Mouse (Mus musculus) CH12.LX (cell line): ENCODE measurements around the gene Clasp2. TPM values are rescaled to one million over a fixed set of nuclear protein-coding genes. Genes with fewer than 3 reads are reported as not detected.
"Not testable (repeated sequence)": the region's sequence is repeated elsewhere in the genome, so short reads cannot be mapped to it uniquely, and the experiment has no call there.

ENCODE experiments used
- DNase-seq: peaks from one replicate; pipeline ENCODE4 v3.0.0-alpha.2; 2013; ENCODE audit errors: extremely low read depth
- H3K27ac ChIP-seq: 2 replicates; pipeline ENCODE4 v1.5.1; 2012; ENCODE audit warnings: low read depth, mild to moderate bottlenecking, control low read depth, moderate library complexity; ENCODE audit not compliant: insufficient read depth
- H3K27me3 ChIP-seq: replicated peaks from 2 replicates; pipeline ENCODE3; 2012; ENCODE audit warnings: inconsistent platforms
- H3K36me3 ChIP-seq, 2 experiments: replicated peaks in 1 of 2; 2 replicates each; pipeline versions ENCODE3 to v1.6.1; 2012; ENCODE audit warnings: inconsistent platforms in 1 of 2, low read length in 1 of 2, mild to moderate bottlenecking in 1 of 2, mixed read lengths in 1 of 2, moderate library complexity in 1 of 2; ENCODE audit not compliant: control insufficient read depth in 1 of 2, insufficient read depth in 1 of 2
- H3K4me1 ChIP-seq, 2 experiments: 2 replicates each; pipeline ENCODE4 v1.6.1; 2012; ENCODE audit warnings: inconsistent platforms in 1 of 2, moderate library complexity in 1 of 2; ENCODE audit not compliant: insufficient read depth in 2 of 2, control insufficient read depth in 1 of 2
- H3K4me2 ChIP-seq: 2 replicates; pipeline ENCODE4 v1.6.1; 2012; ENCODE audit warnings: low read depth, mild to moderate bottlenecking, control low read depth; ENCODE audit not compliant: poor library complexity, insufficient read depth, severe bottlenecking
- H3K4me3 ChIP-seq, 3 experiments: fragments of 150-350 bp in 1 of 3; sonication (generic) in 1 of 3; replicated peaks in 1 of 3; 2 replicates each; pipeline versions ENCODE3 to v1.5.1; 2011 to 2012; ENCODE audit warnings: low read depth in 2 of 3, low read length in 2 of 3, mild to moderate bottlenecking in 2 of 3, moderate library complexity in 2 of 3, control low read depth in 1 of 3, improper control_type of control experiment in 1 of 3, inconsistent platforms in 1 of 3, mixed read lengths in 1 of 3; ENCODE audit not compliant: poor library complexity in 1 of 3
- H3K79me2 ChIP-seq: replicated peaks from 2 replicates; pipeline ENCODE4 v1.6.1; 2012; ENCODE audit warnings: mild to moderate bottlenecking, moderate library complexity; ENCODE audit not compliant: control insufficient read depth, poor library complexity, insufficient read depth, severe bottlenecking; ENCODE audit errors: extremely low read depth
- H3K9ac ChIP-seq: 2 replicates; pipeline ENCODE4 v1.6.1; 2012; ENCODE audit warnings: low read depth, mild to moderate bottlenecking, control low read depth, moderate library complexity; ENCODE audit not compliant: insufficient read depth
- H3K9me3 ChIP-seq: replicated peaks from 2 replicates; pipeline ENCODE3; 2012; ENCODE audit warnings: low read length, inconsistent platforms, mixed read lengths
- CHD1 ChIP-seq: IDR thresholded peaks from 2 replicates; pipeline ENCODE4 v1.6.1; 2012; ENCODE audit warnings: low read depth, low read length, improper control_type of control experiment, inconsistent platforms
- CHD2 ChIP-seq: IDR thresholded peaks from 2 replicates; pipeline ENCODE4 v1.6.1; 2011; ENCODE audit warnings: low read length, improper control_type of control experiment
- CTCF ChIP-seq, 2 experiments: IDR thresholded peaks in 1 of 2; conservative IDR thresholded peaks in 1 of 2; 2 replicates each; pipeline ENCODE4 v1.5.1; 2011 to 2012; ENCODE audit warnings: low read depth in 2 of 2, low read length in 2 of 2, improper control_type of control experiment in 1 of 2, inconsistent platforms in 1 of 2, mild to moderate bottlenecking in 1 of 2, moderate library complexity in 1 of 2
- ELF1 ChIP-seq: IDR thresholded peaks from 2 replicates; pipeline ENCODE4 v1.6.1; 2014; ENCODE audit warnings: low read depth, mild to moderate bottlenecking, inconsistent platforms, low read length, improper control_type of control experiment
- EP300 ChIP-seq: IDR thresholded peaks from 2 replicates; pipeline ENCODE4 v1.6.1; 2011; ENCODE audit warnings: low read length, improper control_type of control experiment
- ETS1 ChIP-seq: conservative IDR thresholded peaks from 2 replicates; pipeline ENCODE4 v1.6.1; 2012; ENCODE audit warnings: low read depth, mild to moderate bottlenecking, inconsistent platforms, low read length, improper control_type of control experiment, moderate library complexity
- HCFC1 ChIP-seq: IDR thresholded peaks from 2 replicates; pipeline ENCODE4 v1.6.1; 2012; ENCODE audit warnings: low read depth, mild to moderate bottlenecking, inconsistent platforms, low read length, improper control_type of control experiment
- JUND ChIP-seq: conservative IDR thresholded peaks from 2 replicates; pipeline ENCODE4 v1.6.1; 2011; ENCODE audit warnings: low read depth, low read length, improper control_type of control experiment
- MAFK ChIP-seq: IDR thresholded peaks from 2 replicates; pipeline ENCODE4 v1.6.1; 2011; ENCODE audit warnings: low read length, improper control_type of control experiment; ENCODE audit not compliant: insufficient replicate concordance
- NELFE ChIP-seq: IDR thresholded peaks from 2 replicates; pipeline ENCODE4 v1.6.1; 2011; ENCODE audit warnings: low read depth, low read length, improper control_type of control experiment
- SIN3A ChIP-seq: IDR thresholded peaks from 2 replicates; pipeline ENCODE4 v1.6.1; 2012; ENCODE audit warnings: low read length, improper control_type of control experiment, inconsistent platforms
- USF1 ChIP-seq: IDR thresholded peaks from 2 replicates; pipeline ENCODE4 v1.6.1; 2014; ENCODE audit warnings: low read depth, mild to moderate bottlenecking, inconsistent platforms, low read length, improper control_type of control experiment
- USF2 ChIP-seq: conservative IDR thresholded peaks from 2 replicates; pipeline ENCODE4 v1.6.1; 2011; ENCODE audit warnings: low read depth, low read length, improper control_type of control experiment
- ZMIZ1 ChIP-seq: IDR thresholded peaks from 2 replicates; pipeline ENCODE4 v1.6.1; 2012; ENCODE audit warnings: low read depth, mild to moderate bottlenecking, inconsistent platforms, low read length, improper control_type of control experiment
- dilution Hi-C: fragments of 300-500 bp; cut with MboI; formaldehyde crosslinking; loops from 2 replicates; pipeline ENCODE4 v1.14.3; 2020; ENCODE audit warnings: low sequenced_read_pairs; ENCODE audit not compliant: extremely low pct_unique_long_range_greater_than_20kb, extremely low pct_ligation_motif_present
- in situ Hi-C: fragments of 300-500 bp; cut with MboI; formaldehyde crosslinking; loops from 3 replicates; pipeline ENCODE4 v1.14.3; 2019; ENCODE audit warnings: low sequenced_read_pairs, low pct_ligation_motif_present, low pct_unique_long_range_greater_than_20kb, mixed read lengths
- polyA plus RNA-seq: library from polyadenylated mRNA; unstranded; fragments of >175 nt; gene quantifications from 2 replicates; pipeline ENCODE4 v1.2.1, GENCODE M21; 2012; ENCODE audit warnings: low read depth; ENCODE audit not compliant: insufficient read length
- total RNA-seq, 2 experiments: library from RNA; depleted of rRNA; stranded (reverse); fragments of 300-350 nt in 1 of 2; fragments of >200 nt in 1 of 2; gene quantifications; 2 replicates each; pipeline ENCODE4 v1.2.3; 2012 to 2014

Clasp2 gene
- total and polyA plus RNA-seq, 3 experiments, result 23.9 to 32.4 (median 27.0) TPM

- H3K4me1 ChIP-seq, H3K27ac ChIP-seq, DNase-seq, H3K4me3 ChIP-seq, H3K9me3 ChIP-seq, dilution Hi-C loops, H3K9ac ChIP-seq, H3K79me2 ChIP-seq, in situ Hi-C loops, H3K4me2 ChIP-seq, H3K27me3 ChIP-seq: not testable (repeated sequence)
- peak; percentile 97 for TF ChIP-seq MAFK
- H3K36me3 ChIP-seq, result peaks cover 4 to 33% of the 10 kb centered on the region in 2 experiments
These were observed 48.0 kb downstream of the Clasp2 start for GRCm38 (mm10) chr9:113789283-113789682.

GRCm38 (mm10) chr9:113792651-113793512, 51.6 kb downstream of the Clasp2 start:
- H3K4me3 ChIP-seq, result no peak overlapping the region
- in situ Hi-C loops, result no loop called here
- peaks cover 4 to 15% of the 10 kb centered on the region in 2 experiments; a peak in 3 of 4 replicates for H3K4me1 ChIP-seq
- no peak overlapping the region for H3K9ac ChIP-seq
- no peak overlapping the region for H3K4me2 ChIP-seq
- dilution Hi-C loops, result no loop called here
- peaks cover 0 to 13% of the 10 kb centered on the region in 2 experiments for H3K36me3 ChIP-seq
- H3K9me3 ChIP-seq, result no peaks in the 10 kb centered on the region
- no peak for TF ChIP-seq USF1
- no peak for TF ChIP-seq HCFC1
- TF ChIP-seq CHD1, result no peak
- TF ChIP-seq USF2, result no peak
- TF ChIP-seq EP300, result no peak
- no peak for TF ChIP-seq CHD2
- TF ChIP-seq SIN3A, result no peak
- TF ChIP-seq MAFK, result no peak
- TF ChIP-seq CTCF (conservative IDR thresholded peaks at IDR 0.05 in 1 of 2, IDR thresholded peaks at IDR 0.05 in 1 of 2; ENCODE audit: low read depth in 2 of 2, low read length in 2 of 2), result no peak
- no peak for TF ChIP-seq ELF1
- TF ChIP-seq NELFE, result no peak
- no peak for TF ChIP-seq ETS1
- TF ChIP-seq ZMIZ1, result no peak
- no peak for TF ChIP-seq JUND
- no peaks in the 10 kb centered on the region for H3K27me3 ChIP-seq
- no peak for DNase-seq
- no peak overlapping the region for H3K27ac ChIP-seq
- H3K79me2 ChIP-seq, result no peaks in the 10 kb centered on the region
